Mouse (Mus musculus) MEL (cell line): ENCODE data around the gene Gm19345. TPM values are rescaled to one million over a fixed set of nuclear protein-coding genes. Genes with fewer than 3 reads are reported as not detected.

Source experiments
- DNase-seq: peaks from one replicate; pipeline ENCODE4 v3.0.0; 2011; ENCODE audit warnings: low read depth, low spot score
- H3K27ac ChIP-seq: 2 replicates; pipeline ENCODE4 v1.5.1; 2012; ENCODE audit warnings: low read depth, mild to moderate bottlenecking, control low read depth, low read length, moderate library complexity; ENCODE audit not compliant: control insufficient read depth
- H3K27me3 ChIP-seq, 2 experiments: fragments of 150-350 bp in 1 of 2; sonication (generic) in 1 of 2; 2 replicates each; pipeline ENCODE4 v1.6.1; 2012; ENCODE audit warnings: low read length in 2 of 2, mild to moderate bottlenecking in 2 of 2, improper control_type of control experiment in 1 of 2, moderate library complexity in 1 of 2; ENCODE audit not compliant: insufficient read depth in 2 of 2, control insufficient read depth in 1 of 2
- H3K36me3 ChIP-seq, 2 experiments: 2 replicates each; pipeline ENCODE4 v1.6.1; 2012 to 2014; ENCODE audit warnings: low read length in 2 of 2, improper control_type of control experiment in 1 of 2, inconsistent platforms in 1 of 2, mild to moderate bottlenecking in 1 of 2; ENCODE audit not compliant: insufficient read depth in 2 of 2, control insufficient read depth in 1 of 2
- H3K4me1 ChIP-seq, 2 experiments: fragments of 150-350 bp in 1 of 2; sonication (generic) in 1 of 2; 2 replicates each; pipeline ENCODE4 v1.6.1; 2012; ENCODE audit warnings: low read length in 2 of 2, improper control_type of control experiment in 1 of 2, mild to moderate bottlenecking in 1 of 2; ENCODE audit not compliant: insufficient read depth in 2 of 2, control insufficient read depth in 1 of 2
- H3K4me3 ChIP-seq, 2 experiments: fragments of 150-350 bp in 1 of 2; sonication (generic) in 1 of 2; 2 replicates each; pipeline ENCODE4 v1.5.1; 2012; ENCODE audit warnings: low read depth in 2 of 2, low read length in 2 of 2, mild to moderate bottlenecking in 2 of 2, moderate library complexity in 2 of 2, control low read depth in 1 of 2, improper control_type of control experiment in 1 of 2; ENCODE audit not compliant: control insufficient read depth in 1 of 2, insufficient read depth in 1 of 2
- H3K79me2 ChIP-seq: 2 replicates; pipeline ENCODE4 v1.6.1; 2012; ENCODE audit warnings: mild to moderate bottlenecking, low read length, moderate library complexity; ENCODE audit not compliant: control insufficient read depth, poor library complexity, insufficient read depth
- H3K9ac ChIP-seq: 2 replicates; pipeline ENCODE4 v1.6.1; 2012; ENCODE audit warnings: low read depth, mild to moderate bottlenecking, control low read depth, low read length, moderate library complexity; ENCODE audit not compliant: control insufficient read depth, poor library complexity, severe bottlenecking
- H3K9me3 ChIP-seq: fragments of 150-350 bp; sonication (generic); replicated peaks from 2 replicates; pipeline ENCODE4 v1.6.1; 2012; ENCODE audit warnings: mild to moderate bottlenecking, low read length, improper control_type of control experiment, moderate library complexity; ENCODE audit not compliant: insufficient read depth
- BHLHE40 ChIP-seq: IDR thresholded peaks from 2 replicates; pipeline ENCODE4 v1.6.1; 2012; ENCODE audit warnings: low read depth, mild to moderate bottlenecking, inconsistent platforms, low read length, improper control_type of control experiment, borderline replicate concordance
- CHD1 ChIP-seq: IDR thresholded peaks from 2 replicates; pipeline ENCODE4 v1.6.1; 2012; ENCODE audit warnings: low read depth, mild to moderate bottlenecking, inconsistent platforms, low read length, improper control_type of control experiment
- CHD2 ChIP-seq: IDR thresholded peaks from 2 replicates; pipeline ENCODE4 v1.6.1; 2011; ENCODE audit warnings: low read length, improper control_type of control experiment
- CTCF ChIP-seq, 3 experiments: IDR thresholded peaks in 2 of 3; conservative IDR thresholded peaks in 1 of 3; 2 replicates each; pipeline ENCODE4 v1.5.1; 2011 to 2012; ENCODE audit warnings: low read length in 3 of 3, low read depth in 2 of 3, mild to moderate bottlenecking in 2 of 3, improper control_type of control experiment in 1 of 3, inconsistent platforms in 1 of 3, mixed read lengths in 1 of 3, moderate library complexity in 1 of 3; ENCODE audit not compliant: control insufficient read depth in 1 of 3, insufficient read depth in 1 of 3, poor library complexity in 1 of 3, severe bottlenecking in 1 of 3
- ELF1 ChIP-seq: IDR thresholded peaks from 2 replicates; pipeline ENCODE4 v1.6.1; 2014; ENCODE audit warnings: low read depth, mild to moderate bottlenecking, inconsistent platforms, low read length, improper control_type of control experiment, moderate library complexity
- EP300 ChIP-seq, 2 experiments: IDR thresholded peaks; 2 replicates each; pipeline ENCODE4 v1.6.1; 2011; ENCODE audit warnings: improper control_type of control experiment in 2 of 2, low read length in 2 of 2, low read depth in 1 of 2, mild to moderate bottlenecking in 1 of 2
- GABPA ChIP-seq: IDR thresholded peaks from 2 replicates; pipeline ENCODE4 v1.6.1; 2012; ENCODE audit warnings: low read depth, mild to moderate bottlenecking, inconsistent platforms, low read length, improper control_type of control experiment, moderate library complexity
- GATA1 ChIP-seq: IDR thresholded peaks from 2 replicates; pipeline ENCODE4 v1.6.1; 2011; ENCODE audit warnings: low read depth, low read length, improper control_type of control experiment
- KAT2A ChIP-seq: conservative IDR thresholded peaks from 2 replicates; pipeline ENCODE4 v1.6.1; 2012; ENCODE audit warnings: low read depth, low read length, improper control_type of control experiment, inconsistent platforms
- MAFK ChIP-seq: IDR thresholded peaks from 2 replicates; pipeline ENCODE4 v1.6.1; 2011; ENCODE audit warnings: low read depth, mild to moderate bottlenecking, low read length, improper control_type of control experiment, borderline replicate concordance
- MAX ChIP-seq: IDR thresholded peaks from 2 replicates; pipeline ENCODE4 v1.6.1; 2011; ENCODE audit warnings: low read length, improper control_type of control experiment
- MAZ ChIP-seq: IDR thresholded peaks from 2 replicates; pipeline ENCODE4 v1.6.1; 2012; ENCODE audit warnings: low read depth, mild to moderate bottlenecking, inconsistent platforms, low read length, improper control_type of control experiment
- MYB ChIP-seq: IDR thresholded peaks from 2 replicates; pipeline ENCODE4 v1.6.1; 2011; ENCODE audit warnings: mild to moderate bottlenecking, low read depth, low read length, improper control_type of control experiment
- MYC ChIP-seq: IDR thresholded peaks from 2 replicates; pipeline ENCODE4 v1.6.1; 2011; ENCODE audit warnings: low read depth, mild to moderate bottlenecking, low read length, improper control_type of control experiment, moderate library complexity
- NELFE ChIP-seq: IDR thresholded peaks from 2 replicates; pipeline ENCODE4 v1.6.1; 2011; ENCODE audit warnings: low read depth, low read length, improper control_type of control experiment
- POLR2A ChIP-seq, 2 experiments: IDR thresholded peaks; 2 replicates each; pipeline ENCODE4 v1.6.1; 2011 to 2012; ENCODE audit warnings: low read length in 2 of 2, mild to moderate bottlenecking in 2 of 2, control low read depth in 1 of 2, improper control_type of control experiment in 1 of 2, low read depth in 1 of 2, moderate library complexity in 1 of 2; ENCODE audit not compliant: control insufficient read depth in 1 of 2, insufficient read depth in 1 of 2, poor library complexity in 1 of 2
- POLR2AphosphoS2 ChIP-seq: IDR thresholded peaks from 2 replicates; pipeline ENCODE4 v1.6.1; 2011; ENCODE audit warnings: low read length, improper control_type of control experiment
- POLR2AphosphoS5 ChIP-seq: IDR thresholded peaks from 2 replicates; pipeline ENCODE4 v1.6.1; 2012; ENCODE audit warnings: low read depth, borderline replicate concordance, mild to moderate bottlenecking, inconsistent platforms, low read length, moderate library complexity, mixed read lengths
- RAD21 ChIP-seq: IDR thresholded peaks from 2 replicates; pipeline ENCODE4 v1.6.1; 2011; ENCODE audit warnings: mild to moderate bottlenecking, low read depth, low read length, improper control_type of control experiment
- RCOR1 ChIP-seq: IDR thresholded peaks from 2 replicates; pipeline ENCODE4 v1.6.1; 2012; ENCODE audit warnings: low read depth, mild to moderate bottlenecking, inconsistent platforms, low read length, improper control_type of control experiment
- TAL1 ChIP-seq: IDR thresholded peaks from 2 replicates; pipeline ENCODE4 v1.6.1; 2012; ENCODE audit warnings: mild to moderate bottlenecking, inconsistent platforms, low read length, moderate library complexity, mixed read lengths
- TBP ChIP-seq: IDR thresholded peaks from 2 replicates; pipeline ENCODE4 v1.8.0; 2011; ENCODE audit warnings: low read depth, low read length, improper control_type of control experiment
- USF2 ChIP-seq, 2 experiments: IDR thresholded peaks; 2 replicates each; pipeline ENCODE4 v1.6.1; 2011 to 2012; ENCODE audit warnings: improper control_type of control experiment in 2 of 2, low read length in 2 of 2, borderline replicate concordance in 1 of 2, inconsistent platforms in 1 of 2, low read depth in 1 of 2, mild to moderate bottlenecking in 1 of 2; ENCODE audit not compliant: insufficient read depth in 1 of 2
- polyA plus RNA-seq, 2 experiments: library from polyadenylated mRNA; stranded (reverse) in 1 of 2; unstranded in 1 of 2; fragments of >175 nt in 1 of 2; fragments of >200 nt in 1 of 2; gene quantifications; 2 replicates each; pipeline versions ENCODE4 v1.2.1 to v1.2.4; 2012; ENCODE audit warnings: low replicate concordance in 2 of 2, low read depth in 1 of 2; ENCODE audit not compliant: insufficient read length in 2 of 2, insufficient read depth in 1 of 2, missing spikeins in 1 of 2
- total RNA-seq: library from RNA; depleted of rRNA; stranded (reverse); fragments of 300-350 nt; gene quantifications from 2 replicates; pipeline ENCODE4 v1.2.3, GENCODE M21; 2012

The Gm19345 gene
- total and polyA plus RNA-seq, 3 experiments: not detected

DNA sequence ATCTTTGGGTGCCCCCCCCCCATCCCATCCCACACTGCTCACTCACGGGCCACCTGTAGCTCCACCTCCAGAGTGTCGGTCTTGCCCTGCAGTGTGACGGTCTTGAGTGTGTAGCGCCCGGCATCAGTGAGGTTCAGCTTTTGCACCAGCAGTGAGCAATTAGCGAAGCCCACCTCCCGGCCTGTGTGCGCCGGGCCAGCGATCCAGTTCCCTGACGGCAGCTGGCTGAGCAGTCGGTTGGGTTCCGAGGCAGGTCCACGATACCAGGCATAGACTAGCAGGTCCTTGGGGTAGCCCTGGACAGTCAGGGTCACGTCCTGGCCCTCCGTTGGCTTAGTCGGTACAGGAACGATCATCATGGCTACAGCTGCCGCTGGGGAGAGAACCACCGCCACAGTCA, 1.7 kb downstream of the Gm19345 start:
- H3K27me3 ChIP-seq: no peaks in the 10 kb centered on the region
- TF ChIP-seq MAFK: no peak
- no peak for TF ChIP-seq GABPA
- TF ChIP-seq RCOR1: no peak
- no peak for TF ChIP-seq TAL1
- no peak for TF ChIP-seq NELFE
- no peaks in the 10 kb centered on the region for H3K4me1 ChIP-seq

DNA sequence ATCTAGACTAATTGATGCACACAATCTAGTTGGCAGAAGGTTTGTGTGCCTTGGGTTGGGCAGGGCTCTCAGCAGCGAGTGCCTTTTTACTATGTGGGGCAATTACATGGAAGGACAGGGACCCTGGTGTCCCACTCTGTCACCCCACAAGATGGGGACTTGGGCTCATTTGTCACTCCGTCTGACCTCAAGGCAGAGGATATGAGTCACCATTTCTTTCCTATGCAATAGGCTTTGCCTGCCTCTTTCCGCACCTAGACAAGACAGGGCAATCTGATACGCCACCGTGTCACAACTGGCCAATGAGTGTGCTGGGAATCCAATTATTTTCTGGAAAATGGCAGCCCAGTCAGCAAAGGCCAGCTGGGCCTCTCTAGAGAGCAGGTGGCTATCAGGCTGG, 3.9 kb downstream of the Gm19345 start:
- no peaks in the 10 kb centered on the region for H3K36me3 ChIP-seq

More for the DNA sequence above, 1.7 kb downstream of the Gm19345 start:
- Histone ChIP-seq H3K36me3 (no peaks in the 10 kb centered on the region), H3K9me3 (no peaks in the 10 kb centered on the region), H3K4me3 (no peak overlapping the region), H3K27ac (no peak overlapping the region), H3K79me2 (no peaks in the 10 kb centered on the region), H3K9ac (no peak overlapping the region)
- DNase-seq: no peak

DNA sequence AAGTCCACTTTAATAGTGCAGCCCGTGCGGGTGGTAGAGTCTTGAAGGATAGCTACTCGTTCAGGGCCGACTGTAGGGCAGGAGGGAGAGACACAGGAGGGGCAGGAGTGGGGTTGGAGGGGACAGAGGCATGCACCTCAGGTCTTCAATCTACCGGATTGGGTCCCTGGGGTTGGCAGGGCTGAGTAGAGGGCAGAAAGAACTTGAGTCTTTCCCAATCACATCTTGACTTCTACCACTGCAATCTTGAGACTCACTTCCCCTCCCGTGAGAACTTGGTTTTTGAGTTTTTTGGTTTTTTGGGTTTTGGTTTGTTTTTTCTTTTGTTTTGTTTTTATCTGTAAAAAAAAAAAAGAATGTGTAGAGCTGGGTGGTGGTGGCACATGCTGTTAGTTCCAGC, 4.5 kb downstream of the Gm19345 start:
- Histone ChIP-seq H3K9ac (no peak overlapping the region), H3K4me1 (no peaks in the 10 kb centered on the region), H3K4me3 (no peak overlapping the region), H3K36me3 (no peaks in the 10 kb centered on the region), H3K27ac (no peak overlapping the region), H3K27me3 (peaks cover 0 to 2% of the 10 kb centered on the region in 2 experiments; a peak in 1 of 4 replicates)
- no peak for DNase-seq
- TF ChIP-seq MAFK (no peak), POLR2AphosphoS5 (no peak), ELF1 (no peak), KAT2A (no peak), MYC (no peak), MAZ (no peak), POLR2A (IDR thresholded peaks at IDR 0.05; ENCODE audit: control insufficient read depth in 1 of 2, insufficient read depth in 1 of 2, low read depth in 1 of 2, low read length in 2 of 2, poor library complexity in 1 of 2) (no peak), MYB (no peak), GATA1 (no peak), POLR2AphosphoS2 (no peak), RAD21 (no peak), USF2 (IDR thresholded peaks at IDR 0.05; ENCODE audit: borderline replicate concordance in 1 of 2, insufficient read depth in 1 of 2, low read depth in 1 of 2, low read length in 2 of 2) (no peak)
- TF ChIP-seq, all 39 proteins: peak for 0
- no peaks in the 10 kb centered on the region for H3K9me3 ChIP-seq
- H3K79me2 ChIP-seq: no peaks in the 10 kb centered on the region

More for the DNA sequence above, 3.9 kb downstream of the Gm19345 start:
- Histone ChIP-seq H3K9ac (no peak overlapping the region), H3K27ac (no peak overlapping the region), H3K79me2 (no peaks in the 10 kb centered on the region), H3K4me3 (no peak overlapping the region), H3K4me1 (no peaks in the 10 kb centered on the region), H3K9me3 (no peaks in the 10 kb centered on the region), H3K27me3 (peaks cover 0 to 2% of the 10 kb centered on the region in 2 experiments; a peak in 1 of 4 replicates)
- DNase-seq: no peak
- no peak for TF ChIP-seq MAX
- TF ChIP-seq CTCF (IDR thresholded peaks at IDR 0.05 in 2 of 3, conservative IDR thresholded peaks at IDR 0.05 in 1 of 3; ENCODE audit: control insufficient read depth in 1 of 3, insufficient read depth in 1 of 3, low read depth in 2 of 3, low read length in 3 of 3, poor library complexity in 1 of 3, severe bottlenecking in 1 of 3): no peak
- TF ChIP-seq MAFK: no peak
- no peak for TF ChIP-seq TBP
- no peak for TF ChIP-seq CHD2
- no peak for TF ChIP-seq POLR2AphosphoS2
- no peak for TF ChIP-seq MYB
- TF ChIP-seq BHLHE40: no peak
- TF ChIP-seq CHD1: no peak
- TF ChIP-seq EP300 (IDR thresholded peaks at IDR 0.05; ENCODE audit: low read depth in 1 of 2, low read length in 2 of 2): no peak
- TF ChIP-seq RAD21: no peak
